Mouse (Mus musculus) heart, adult 11 months (tissue): ENCODE results near the gene 4921511M17Rik.
A peak's percentile ranks its signal among the peaks of the same experiment; 100 is the strongest.
"Not testable (repeated sequence)": the region's sequence is repeated elsewhere in the genome, so short reads cannot be mapped to it uniquely, and the experiment has no call there.

Experiments
- DNase-seq: peaks from one replicate; pipeline ENCODE4 v3.0.0; 2022

4921511M17Rik gene

DNA sequence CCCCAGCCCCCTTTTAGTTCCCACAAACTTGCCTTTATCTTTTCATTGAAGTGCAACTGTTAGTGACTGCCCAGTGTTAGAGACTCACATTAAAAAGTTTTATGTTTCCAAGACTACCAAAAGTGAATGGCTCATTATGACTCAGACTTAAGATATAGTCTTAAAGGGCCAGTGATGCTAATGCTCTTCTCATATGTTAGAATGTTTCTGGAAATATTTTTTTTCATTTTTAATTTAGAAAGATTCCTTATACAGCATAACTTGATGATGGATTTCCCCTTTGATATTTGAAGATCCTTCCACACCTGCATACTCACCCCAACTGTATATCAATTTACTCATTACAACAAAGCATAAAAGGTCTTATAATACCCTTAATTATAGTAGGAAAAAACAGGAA, at the start of gene 4921511M17Rik:
Gene 4921511M17Rik (minus strand): TSS at position 101 of the 400 bp plus-strand sequence.
- DNase-seq: not testable (repeated sequence)

DNA sequence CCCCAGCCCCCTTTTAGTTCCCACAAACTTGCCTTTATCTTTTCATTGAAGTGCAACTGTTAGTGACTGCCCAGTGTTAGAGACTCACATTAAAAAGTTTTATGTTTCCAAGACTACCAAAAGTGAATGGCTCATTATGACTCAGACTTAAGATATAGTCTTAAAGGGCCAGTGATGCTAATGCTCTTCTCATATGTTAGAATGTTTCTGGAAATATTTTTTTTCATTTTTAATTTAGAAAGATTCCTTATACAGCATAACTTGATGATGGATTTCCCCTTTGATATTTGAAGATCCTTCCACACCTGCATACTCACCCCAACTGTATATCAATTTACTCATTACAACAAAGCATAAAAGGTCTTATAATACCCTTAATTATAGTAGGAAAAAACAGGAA, 21.3 kb upstream of the 4921511M17Rik start, which contains the start of gene Gm10057:
Gene Gm10057 (minus strand): TSS at position 101 of the 400 bp plus-strand sequence.
- DNase-seq: not testable (repeated sequence)

DNA sequence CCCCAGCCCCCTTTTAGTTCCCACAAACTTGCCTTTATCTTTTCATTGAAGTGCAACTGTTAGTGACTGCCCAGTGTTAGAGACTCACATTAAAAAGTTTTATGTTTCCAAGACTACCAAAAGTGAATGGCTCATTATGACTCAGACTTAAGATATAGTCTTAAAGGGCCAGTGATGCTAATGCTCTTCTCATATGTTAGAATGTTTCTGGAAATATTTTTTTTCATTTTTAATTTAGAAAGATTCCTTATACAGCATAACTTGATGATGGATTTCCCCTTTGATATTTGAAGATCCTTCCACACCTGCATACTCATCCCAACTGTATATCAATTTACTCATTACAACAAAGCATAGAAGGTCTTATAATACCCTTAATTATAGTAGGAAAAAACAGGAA, 21.1 kb downstream of the 4921511M17Rik start, which contains the start of gene Samt1:
Gene Samt1 (minus strand): TSS at position 101 of the 400 bp plus-strand sequence.
- DNase-seq: not testable (repeated sequence)

DNA sequence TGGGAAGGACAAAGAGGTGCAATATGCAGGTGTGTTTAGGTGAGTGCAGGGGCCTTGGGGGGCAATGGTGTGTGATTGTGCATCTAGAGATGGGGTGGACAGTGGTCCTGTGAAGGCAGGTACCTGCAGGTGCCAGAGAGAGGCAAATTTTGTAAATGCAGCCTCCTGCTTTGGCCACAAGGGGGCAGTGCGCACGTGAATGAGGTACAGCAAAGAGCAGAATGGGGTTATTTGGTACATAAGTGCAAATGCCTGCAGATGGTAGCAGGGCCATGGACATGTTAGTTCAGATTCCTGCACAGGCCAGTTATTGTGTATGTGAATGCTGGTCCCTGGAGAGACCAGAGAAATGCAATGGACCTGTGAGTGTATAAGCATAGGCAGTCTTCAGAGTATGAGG, 56.7 kb downstream of the 4921511M17Rik start:
- DNase-seq: not testable (repeated sequence)

DNA sequence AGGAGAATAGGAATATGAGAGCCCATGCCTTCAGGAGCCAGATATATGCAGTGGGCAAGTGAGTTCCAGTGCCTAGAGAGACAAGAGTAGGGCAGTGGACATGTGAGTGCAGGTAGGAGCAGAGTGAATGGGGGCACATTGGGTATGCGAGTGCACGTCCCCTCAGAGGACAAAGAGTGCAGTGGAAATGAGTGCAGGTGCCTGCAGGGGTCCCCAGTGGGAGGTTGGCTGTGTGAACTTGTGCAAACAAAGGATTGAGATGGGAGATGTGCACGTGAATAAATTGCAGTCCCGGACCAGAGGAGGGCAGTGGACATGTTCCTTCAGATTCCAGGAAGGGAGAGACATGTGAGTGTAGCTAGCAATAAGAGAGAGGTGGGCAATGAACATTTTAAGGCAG, 57.2 kb downstream of the 4921511M17Rik start:
- peak; percentile 34 for DNase-seq

DNA sequence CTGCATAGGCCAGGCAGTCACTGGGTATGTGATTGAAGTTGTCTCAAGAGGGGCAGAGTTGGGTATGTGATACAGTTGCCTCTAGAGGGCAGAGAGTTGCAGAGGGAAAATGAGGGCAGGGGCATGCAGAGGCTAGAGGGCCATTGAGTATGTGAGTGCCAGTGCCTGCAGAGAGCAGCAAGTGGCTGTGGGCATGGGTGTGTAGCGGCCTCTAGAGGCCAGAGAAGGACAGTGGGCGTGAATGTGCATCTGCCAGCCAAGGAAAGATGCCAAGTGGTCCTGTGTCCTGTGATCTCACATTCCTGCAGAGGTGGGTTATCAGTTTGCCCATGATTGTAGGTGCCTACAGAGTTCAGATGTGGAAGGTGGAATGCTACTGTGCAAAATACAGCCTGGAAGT, 59.2 kb downstream of the 4921511M17Rik start:
- DNase-seq: peak; percentile 31
